Mouse (Mus musculus) heart, embryonic 14.5 days (tissue): ENCODE data around the gene Parp8. TPM values are rescaled to one million over a fixed set of nuclear protein-coding genes. Genes with fewer than 3 reads are reported as not detected.

Experiments used
- ATAC-seq: fragments of 200-750 bp; cut with Nextera tagmentation; 2 replicates; pipeline ENCODE4 v1.8.0; 2017; ENCODE audit warnings: low read depth, moderate TSS enrichment; ENCODE audit not compliant: insufficient number of reproducible peaks, insufficient read depth, low FRiP score
- H3K27ac ChIP-seq, 2 experiments: fragments of 200-500 bp in 1 of 2; fragments of 300-500 bp in 1 of 2; sonication (generic) in 1 of 2; replicated peaks in 1 of 2; 2 replicates each; pipeline ENCODE4 v1.5.1; 2012 to 2014; ENCODE audit warnings: low read depth in 2 of 2, low read length in 2 of 2, control low read depth in 1 of 2, mild to moderate bottlenecking in 1 of 2, mixed read lengths in 1 of 2; ENCODE audit not compliant: control insufficient read depth in 1 of 2, insufficient read depth in 1 of 2
- H3K27me3 ChIP-seq: fragments of 300-500 bp; sonication (generic); 2 replicates; pipeline ENCODE4 v1.6.1; 2014; ENCODE audit warnings: mild to moderate bottlenecking, low read length, control low read depth; ENCODE audit not compliant: control insufficient read depth, insufficient read depth
- H3K36me3 ChIP-seq: fragments of 300-500 bp; sonication (generic); 2 replicates; pipeline ENCODE4 v1.6.1; 2014; ENCODE audit warnings: mild to moderate bottlenecking, control low read depth, low read length, mixed read lengths; ENCODE audit not compliant: control insufficient read depth, insufficient read depth
- H3K4me1 ChIP-seq, 2 experiments: fragments of 200-500 bp in 1 of 2; fragments of 300-500 bp in 1 of 2; sonication (generic) in 1 of 2; 2 replicates each; pipeline ENCODE4 v1.6.1; 2012 to 2014; ENCODE audit warnings: low read length in 2 of 2, control low read depth in 1 of 2, mixed read lengths in 1 of 2; ENCODE audit not compliant: control insufficient read depth in 2 of 2, insufficient read depth in 2 of 2
- H3K4me2 ChIP-seq: fragments of 300-500 bp; sonication (generic); 2 replicates; pipeline ENCODE4 v1.6.1; 2014; ENCODE audit warnings: mild to moderate bottlenecking, low read length
- H3K4me3 ChIP-seq, 2 experiments: fragments of 200-500 bp in 1 of 2; fragments of 300-500 bp in 1 of 2; sonication (generic) in 1 of 2; 2 replicates each; pipeline ENCODE4 v1.5.1; 2012 to 2014; ENCODE audit warnings: low read length in 2 of 2, mild to moderate bottlenecking in 2 of 2, control low read depth in 1 of 2, low read depth in 1 of 2, moderate library complexity in 1 of 2; ENCODE audit not compliant: control insufficient read depth in 1 of 2, insufficient read depth in 1 of 2
- H3K9ac ChIP-seq: fragments of 300-500 bp; sonication (generic); 2 replicates; pipeline ENCODE4 v1.6.1; 2014; ENCODE audit warnings: mild to moderate bottlenecking, low read length
- H3K9me3 ChIP-seq: fragments of 300-500 bp; sonication (generic); 2 replicates; pipeline ENCODE4 v1.6.1; 2016; ENCODE audit warnings: low read length, control low read depth; ENCODE audit not compliant: control insufficient read depth
- WGBS: fragments of 180-500 bp; shearing (Covaris S2); extraction: QIAGEN DNeasy Blood & Tissue Kit; methylation state at CpG from one replicate; pipeline ENCODE4 v1.1.7; 2014; 5-methylcytosine and 5-hydroxymethylcytosine counted together
- polyA plus RNA-seq: library from polyadenylated mRNA; unstranded; fragments of >200 nt; fragmentation: Nextera tagmentation; extraction: Ambion mirVana; gene quantifications from 2 replicates; pipeline ENCODE4 v1.2.1, GENCODE M21; 2014

Parp8 gene
- polyA plus RNA-seq, 1 experiment from 2014 or later, result 17.3 TPM

GRCm38 (mm10) chr13:116829015-116829414 is 196.3 kb downstream of the Parp8 start:
- 72% methylated on average over 3 of the region's 3 CpGs for WGBS
- Histone ChIP-seq H3K27ac (no peak overlapping the region), H3K4me2 (no peak overlapping the region), H3K9me3 (no peaks in the 10 kb centered on the region), H3K4me3 (no peak overlapping the region), H3K4me1 (no peaks in the 10 kb centered on the region), H3K36me3 (no peaks in the 10 kb centered on the region), H3K9ac (no peak overlapping the region), H3K27me3 (no peaks in the 10 kb centered on the region)
- ATAC-seq, result no peak

GRCm38 (mm10) chr13:116811456-116811855 is 213.9 kb downstream of the Parp8 start:
- no peak for ATAC-seq
- H3K4me3 ChIP-seq, result no peak overlapping the region
- H3K4me1 ChIP-seq, result no peaks in the 10 kb centered on the region
- 48% methylated on average over 1 of the region's 1 CpGs for WGBS
- no peak overlapping the region for H3K9ac ChIP-seq
- no peaks in the 10 kb centered on the region for H3K9me3 ChIP-seq
- no peak overlapping the region for H3K27ac ChIP-seq
- H3K27me3 ChIP-seq, result no peaks in the 10 kb centered on the region
- no peak overlapping the region for H3K4me2 ChIP-seq
- H3K36me3 ChIP-seq, result no peaks in the 10 kb centered on the region

Other genes starting within 250 kb of the Parp8 start
- gene Emb, start 183.0 kb upstream of the Parp8 start, polyA plus RNA-seq, result 6.6 and 8.4 TPM in 2 replicates
- not detected in 2 replicates for gene Gm17509, start 195.5 kb upstream of the Parp8 start, polyA plus RNA-seq